Mouse (Mus musculus): ENCODE results near the gene Cldnd2. TPM values are rescaled to one million over a fixed set of nuclear protein-coding genes. Genes with fewer than 3 reads are reported as not detected.

Gene Cldnd2
- total RNA-seq, 2 experiments from 2014 or later, result not detected

DNA sequence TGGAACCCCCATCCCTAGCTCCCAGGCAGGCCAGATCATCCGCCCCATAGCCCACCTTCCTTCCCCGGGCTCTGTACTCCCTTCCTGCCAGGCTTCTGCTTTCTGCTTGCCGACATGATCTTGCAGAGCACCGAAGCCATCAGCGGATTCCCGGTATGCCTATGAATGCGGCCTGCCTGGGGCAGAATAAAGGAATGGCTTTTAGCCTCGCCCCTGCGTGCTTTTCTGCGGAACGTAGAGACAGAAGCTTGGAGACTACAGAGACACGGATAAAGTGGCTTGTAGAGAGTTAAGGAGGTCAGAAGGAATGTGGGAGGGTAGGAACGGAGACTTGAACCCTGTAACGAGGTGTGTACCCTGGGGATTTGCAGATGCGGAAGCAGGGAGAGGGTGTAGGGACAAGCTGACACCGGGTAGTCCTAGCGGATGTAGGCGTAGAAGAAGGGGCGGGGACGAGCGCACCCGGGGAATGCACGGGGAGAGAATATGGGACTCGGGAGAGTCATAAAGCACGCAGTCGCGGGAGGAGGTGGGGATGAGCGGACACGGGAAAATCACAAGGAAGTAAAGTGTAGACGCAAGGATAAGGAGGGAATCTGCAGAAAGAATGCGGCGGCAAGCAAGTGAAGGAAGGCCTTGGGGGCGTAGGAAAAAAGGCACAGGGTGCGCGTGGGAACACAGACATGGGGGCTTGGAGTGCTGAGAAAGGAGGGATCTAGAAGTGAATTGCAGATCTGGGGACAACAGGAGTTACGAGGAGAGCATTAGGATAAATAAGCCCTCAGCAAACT is 2.7 kb downstream of the Cldnd2 start:
- DNase-seq (ENCODE audit: low spot score in 2 of 2), result peak; percentile 63 to 77
- intact Hi-C loops (cut with DNase I), result no loop called here

DNA sequence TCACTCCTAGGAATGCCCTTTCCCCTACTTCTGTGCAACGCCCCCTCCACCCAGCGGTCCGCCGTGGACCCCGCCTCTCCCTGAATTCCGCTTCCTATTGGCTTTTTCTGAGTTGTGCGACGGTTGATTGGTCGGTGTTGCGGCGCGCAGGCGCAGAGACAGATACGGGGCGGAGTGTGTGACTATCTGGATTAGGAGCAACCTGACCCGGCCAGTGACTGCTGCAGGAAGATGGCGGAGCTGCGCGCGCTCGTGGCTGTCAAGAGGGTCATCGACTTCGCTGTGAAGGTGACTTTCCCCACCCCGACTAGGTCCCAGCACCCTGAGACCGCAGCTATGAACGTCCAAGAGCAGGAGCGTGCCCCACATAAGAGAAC is 3.3 kb downstream of the Cldnd2 start, which contains the start of the genes Etfb and Gm45233:
Gene Etfb, plus strand, starts transcription at position 167 of the 377 bp plus-strand sequence.
Gene Gm45233, plus strand, starts transcription at position 212 of the 377 bp plus-strand sequence.
- DNase-seq (ENCODE audit: low spot score in 2 of 2), result peak; percentile 92 to 94
- intact Hi-C loops (cut with DNase I), result no loop called here

DNA sequence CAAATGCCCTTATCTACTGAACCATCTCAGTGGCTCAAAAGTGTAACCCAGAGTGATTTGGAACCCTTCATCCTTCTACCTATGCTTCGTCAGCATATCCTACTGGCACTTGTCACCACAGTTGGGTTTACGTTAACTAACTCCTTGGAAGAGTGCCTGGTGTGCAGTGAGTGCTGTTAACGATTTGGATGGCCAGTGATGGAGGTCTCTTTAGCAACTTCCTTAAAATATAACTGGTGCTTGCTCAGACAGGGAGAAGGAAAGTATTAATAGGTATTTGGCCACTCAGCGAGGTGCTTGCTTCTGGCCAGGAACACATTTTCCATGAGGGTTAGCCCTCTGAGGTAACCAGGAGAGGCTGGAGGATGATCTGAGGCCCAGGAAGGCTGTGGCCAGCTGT is 7.2 kb downstream of the Cldnd2 start:
- intact Hi-C loops (cut with DNase I), result no loop called here
- no peak for DNase-seq (ENCODE audit: low spot score in 2 of 2)

DNA sequence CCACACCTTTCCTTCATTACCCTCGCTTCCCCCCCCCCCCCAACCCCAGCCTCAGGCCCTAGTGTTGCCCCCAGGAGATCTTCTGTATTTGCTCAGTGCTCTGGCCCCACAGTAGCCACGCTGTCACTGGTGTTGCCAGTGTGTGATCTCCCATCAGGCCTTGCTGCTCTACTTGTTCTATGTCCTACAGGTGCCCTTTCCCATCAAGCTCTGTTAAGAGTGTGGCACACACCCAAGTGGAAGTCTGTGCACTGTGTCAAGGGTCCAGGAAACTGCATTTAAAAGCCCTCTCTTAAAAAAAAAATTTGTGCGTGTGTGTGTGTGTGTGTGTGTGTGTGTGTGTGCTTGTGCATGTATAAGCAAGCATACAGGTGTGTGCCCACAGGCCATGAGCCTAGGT is 7.7 kb downstream of the Cldnd2 start:
- intact Hi-C loops (cut with DNase I), result no loop called here
- no peak for DNase-seq (ENCODE audit: low spot score in 2 of 2)

DNA sequence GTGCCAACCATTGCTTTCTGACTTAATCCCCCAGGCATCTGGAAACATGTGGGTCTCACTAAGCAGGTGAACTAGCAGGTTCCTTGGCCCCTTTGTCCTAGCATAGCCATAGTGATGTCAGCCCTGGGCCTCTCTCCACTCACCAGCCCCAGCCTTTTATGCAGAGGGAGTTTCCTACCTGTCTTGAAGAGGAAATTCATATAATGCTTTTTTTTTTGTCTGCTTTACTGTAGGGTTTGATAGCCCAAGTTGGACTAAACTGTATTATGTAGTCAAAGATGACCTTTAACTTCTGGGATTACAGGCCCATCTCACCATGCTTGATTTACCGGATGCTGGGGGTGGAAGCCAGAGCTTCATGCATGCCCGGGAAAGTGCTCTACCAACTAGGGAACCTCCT is 9.2 kb downstream of the Cldnd2 start:
- intact Hi-C loops (cut with DNase I), result no loop called here
- no peak for DNase-seq (ENCODE audit: low spot score in 2 of 2)

DNA sequence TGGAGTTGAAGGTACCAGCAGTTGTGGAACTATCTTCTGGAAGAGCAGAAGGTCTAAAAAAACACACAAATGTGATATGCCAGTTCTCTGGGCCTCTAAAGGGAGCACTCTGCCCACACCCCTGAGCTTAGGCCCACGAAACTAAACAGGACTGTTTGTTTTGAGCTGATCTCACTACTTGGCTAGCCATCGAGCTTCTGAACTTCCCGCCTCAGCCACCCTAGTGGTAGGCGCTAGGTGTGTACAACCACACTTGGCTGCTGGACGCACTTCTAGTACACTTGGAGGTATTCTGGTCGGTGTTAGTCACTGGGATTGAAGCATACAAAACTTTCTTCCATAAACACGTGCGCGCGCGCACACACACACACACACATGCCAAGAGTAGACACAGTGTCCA is 11.1 kb downstream of the Cldnd2 start:
- no peak for DNase-seq (ENCODE audit: low spot score in 2 of 2)
- intact Hi-C loops (cut with DNase I), result no loop called here

DNA sequence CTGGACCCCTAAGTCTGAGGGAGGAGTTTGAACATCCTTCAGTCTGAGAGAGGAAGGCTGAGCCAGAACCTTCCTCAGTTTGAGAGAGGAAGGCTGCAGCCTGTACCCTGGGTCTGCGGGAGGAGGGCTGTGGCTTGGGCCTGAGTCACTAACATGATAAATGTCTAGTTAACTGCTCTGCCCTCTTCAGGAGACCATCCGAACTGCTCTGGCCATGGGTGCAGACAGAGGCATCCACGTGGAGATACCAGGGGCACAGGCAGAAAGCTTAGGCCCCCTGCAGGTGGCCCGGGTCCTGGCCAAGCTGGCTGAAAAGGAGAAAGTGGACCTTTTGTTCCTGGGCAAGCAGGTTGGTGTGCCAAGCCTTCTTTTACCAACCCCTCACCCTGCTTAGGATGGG is 12.0 kb downstream of the Cldnd2 start:
- intact Hi-C loops (cut with DNase I), result no loop called here
- no peak for DNase-seq (ENCODE audit: low spot score in 2 of 2)

DNA sequence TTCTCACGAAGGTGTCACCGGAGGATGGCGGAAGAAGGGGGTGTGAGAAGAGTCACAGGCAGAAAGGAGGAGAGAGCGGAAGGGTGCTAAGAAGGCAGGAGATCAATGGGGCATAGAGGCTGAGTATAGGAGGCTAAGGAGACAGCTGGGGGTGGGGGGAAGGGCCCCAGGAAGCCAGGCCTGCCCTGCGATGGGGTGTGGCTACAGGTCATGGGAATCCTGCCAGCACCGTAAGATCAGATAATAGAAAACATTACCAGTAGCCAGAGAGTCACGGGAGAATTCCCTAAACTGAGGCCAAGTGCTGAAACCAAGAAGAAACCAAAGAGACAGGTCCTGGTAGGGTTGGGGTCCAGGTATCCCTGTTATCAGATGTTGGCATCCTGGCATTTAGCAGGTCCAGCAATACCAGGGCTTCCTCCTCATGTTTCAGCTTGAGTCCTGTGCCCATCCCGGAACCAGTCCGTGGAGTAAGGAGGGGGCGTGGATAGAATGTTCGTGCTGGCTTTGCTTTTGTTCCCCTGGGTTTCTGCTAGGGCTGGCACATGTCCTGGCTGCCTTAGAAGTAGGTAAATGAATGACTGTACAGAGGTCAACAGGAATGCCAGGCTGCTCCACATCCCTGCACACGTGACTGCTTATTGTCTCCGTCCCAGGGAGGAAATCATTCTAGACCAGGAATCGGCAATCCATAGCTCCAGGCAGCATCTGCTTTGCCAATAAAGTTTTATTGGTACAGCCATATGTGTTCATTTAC is 13.2 kb downstream of the Cldnd2 start:
- no peak for DNase-seq (ENCODE audit: low spot score in 2 of 2)
- intact Hi-C loops (cut with DNase I), result no loop called here

DNA sequence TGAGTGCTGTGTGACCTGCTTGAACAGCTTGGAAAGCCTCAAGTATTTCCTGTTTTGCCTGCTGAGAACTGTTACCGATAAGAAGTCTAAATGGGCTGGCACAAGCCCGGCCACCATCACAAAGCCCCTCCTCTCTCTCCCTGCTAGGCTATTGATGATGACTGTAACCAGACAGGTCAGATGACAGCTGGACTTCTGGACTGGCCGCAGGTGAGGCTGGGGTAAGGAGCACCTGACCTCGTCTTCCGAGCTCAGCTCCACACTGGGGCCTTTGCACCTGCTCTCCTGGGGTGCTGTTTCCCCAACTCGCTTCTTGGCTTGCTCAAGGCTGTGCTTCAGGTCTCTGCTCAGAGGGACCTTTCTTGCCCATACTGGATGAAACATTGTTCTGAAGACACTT is 13.8 kb downstream of the Cldnd2 start:
- intact Hi-C loops (cut with DNase I), result no loop called here
- DNase-seq (ENCODE audit: low spot score in 2 of 2), result no peak

DNA sequence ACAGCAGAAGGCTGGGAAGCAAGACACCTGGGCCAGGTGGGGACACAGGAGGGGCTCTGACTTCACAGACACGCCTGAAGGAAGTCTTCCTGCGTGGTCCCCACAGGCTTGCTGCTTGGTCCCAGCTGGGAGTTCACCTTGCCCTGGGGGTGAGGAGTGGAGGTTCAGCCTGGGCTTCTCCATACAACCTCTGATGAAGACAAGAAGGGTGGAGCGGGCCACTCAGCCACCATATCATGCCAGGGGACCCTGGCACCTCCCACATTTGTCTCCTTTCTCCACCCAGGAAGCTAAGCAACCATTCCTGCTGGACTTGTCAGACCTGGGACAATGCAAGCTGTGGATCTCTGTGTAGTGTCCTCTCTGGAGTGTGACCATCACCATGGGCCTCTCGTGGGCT is 22.3 kb downstream of the Cldnd2 start, which contains the start of gene Vsig10l:
Gene Vsig10l, plus strand, starts transcription at position 301 of the 400 bp plus-strand sequence.
- intact Hi-C loops (cut with DNase I), result loop anchor here (10.0 kb wide), 2 partner anchors 122 to 178 kb away; no protein-coding TSS in a partner anchor
- no peak for DNase-seq (ENCODE audit: low spot score in 2 of 2)

DNA sequence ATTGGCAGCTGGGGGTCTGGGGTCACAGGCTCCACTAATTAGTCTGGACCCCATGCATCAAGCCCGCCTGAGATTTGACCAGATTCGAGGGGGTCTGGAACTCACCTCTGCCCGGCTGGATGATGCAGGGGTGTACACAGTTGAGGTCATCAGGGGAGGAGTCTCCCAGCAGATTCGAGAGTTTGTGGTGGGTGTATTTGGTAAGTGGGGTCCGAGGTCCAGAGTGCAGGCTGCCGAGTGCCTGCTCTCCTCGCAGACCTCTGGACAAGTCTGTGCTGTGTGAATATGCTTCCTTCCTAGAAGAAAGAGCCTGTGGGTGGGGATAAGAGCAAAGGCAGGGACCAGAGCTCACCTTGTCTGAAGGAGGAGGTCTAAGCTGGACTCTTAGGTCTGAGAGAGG is 23.4 kb downstream of the Cldnd2 start:
- intact Hi-C loops (cut with DNase I), result loop anchor here (10.0 kb wide), 2 partner anchors 121 to 179 kb away; no protein-coding TSS in a partner anchor
- DNase-seq (ENCODE audit: low spot score in 2 of 2), result no peak

DNA sequence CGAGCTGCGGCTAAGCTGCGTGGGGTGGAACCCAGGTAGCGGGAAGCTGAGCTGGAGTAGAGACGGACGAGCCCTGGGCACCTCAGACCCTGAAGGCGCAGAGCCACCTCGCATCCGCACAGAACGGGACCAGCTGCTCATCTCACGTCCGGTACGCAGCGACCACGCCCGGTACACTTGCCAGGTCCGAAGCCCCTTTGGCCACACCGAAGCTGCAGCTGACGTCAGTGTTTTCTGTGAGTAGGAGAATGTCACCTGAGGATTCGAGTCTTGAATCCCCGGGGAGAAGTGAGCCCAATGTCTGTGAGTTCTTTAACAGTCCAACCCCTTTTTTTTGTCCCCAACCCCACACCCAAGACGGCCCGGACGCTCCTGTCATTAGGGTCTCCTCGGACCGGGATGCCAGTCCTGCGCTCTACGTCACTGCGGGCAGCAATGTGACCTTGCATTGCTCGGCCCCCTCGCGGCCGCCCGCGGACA is 24.3 kb downstream of the Cldnd2 start:
- no peak for DNase-seq (ENCODE audit: low spot score in 2 of 2)
- intact Hi-C loops (cut with DNase I), result loop anchor here (10.0 kb wide), 2 partner anchors 120 to 180 kb away; no protein-coding TSS in a partner anchor

DNA sequence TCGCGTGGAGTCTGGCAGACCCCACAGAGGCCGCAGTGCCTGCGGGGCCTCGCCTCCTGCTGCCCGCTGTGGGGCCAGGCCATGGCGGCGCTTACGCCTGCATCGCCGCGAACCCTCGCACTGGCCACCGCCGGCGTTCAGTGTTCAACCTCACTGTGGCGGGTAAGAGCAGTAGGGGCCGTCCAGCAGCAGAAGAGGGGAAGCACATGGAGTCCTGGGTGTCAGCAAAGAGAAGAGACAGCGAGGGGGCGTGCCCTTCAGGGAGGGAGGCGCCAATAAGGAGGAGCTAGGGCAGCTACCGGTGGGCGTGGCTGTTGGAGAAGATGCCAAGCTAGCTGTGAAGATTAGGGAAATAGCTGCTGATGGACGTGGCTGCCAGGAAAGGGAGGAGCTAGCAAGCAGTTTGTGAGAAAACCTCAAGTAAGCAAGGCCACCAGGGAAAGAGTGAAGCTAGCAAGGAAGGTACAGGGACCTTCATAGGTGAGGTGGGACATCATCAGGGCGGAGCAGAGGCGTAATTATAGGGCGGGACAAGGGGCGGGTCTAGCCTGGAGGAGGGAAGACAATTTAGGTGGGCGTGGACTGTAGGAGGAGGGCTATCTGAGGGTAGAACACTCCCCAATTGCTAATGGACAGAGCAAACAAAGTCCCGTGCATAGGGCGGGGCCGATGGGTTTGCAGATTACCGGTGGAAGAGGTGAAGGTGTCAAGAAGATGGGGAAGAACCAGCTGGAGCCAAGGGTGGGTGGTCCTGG is 24.9 kb downstream of the Cldnd2 start:
- intact Hi-C loops (cut with DNase I), result loop anchor here (10.0 kb wide), 2 partner anchors 119 to 181 kb away; no protein-coding TSS in a partner anchor
- peak; percentile 64 to 73 for DNase-seq (ENCODE audit: low spot score in 2 of 2)

DNA sequence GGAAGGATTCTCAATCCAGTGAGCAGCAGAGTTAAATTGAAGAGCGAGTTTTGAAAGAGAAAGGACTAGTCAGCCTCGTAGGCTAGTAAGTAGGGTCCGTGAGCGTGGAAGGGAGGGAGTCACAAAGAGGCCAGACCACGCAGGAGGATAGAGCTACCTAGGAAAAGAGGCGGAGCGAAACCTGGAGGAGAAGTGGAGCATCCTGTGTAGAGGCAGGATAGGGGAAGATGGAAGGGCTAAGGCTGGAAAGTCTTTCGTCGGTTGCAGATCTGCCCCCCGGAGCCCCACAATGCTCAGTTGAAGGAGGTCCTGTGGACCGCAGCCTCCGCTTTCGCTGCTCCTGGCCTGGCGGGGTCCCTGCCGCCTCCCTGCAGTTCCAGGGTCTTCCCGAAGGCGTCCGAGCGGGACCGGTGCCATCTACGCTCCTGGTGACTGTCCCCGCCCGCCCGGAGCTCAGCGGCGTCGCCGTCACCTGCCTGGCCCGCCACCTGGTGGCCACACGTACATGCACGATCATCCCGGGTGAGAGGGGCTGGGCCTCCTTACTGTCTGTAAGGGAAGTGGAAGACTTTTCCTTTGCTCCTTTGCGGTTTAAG is 25.6 kb downstream of the Cldnd2 start:
- intact Hi-C loops (cut with DNase I), result loop anchor here (10.0 kb wide), 2 partner anchors 119 to 181 kb away; no protein-coding TSS in a partner anchor
- peak; percentile 69 to 76 for DNase-seq (ENCODE audit: low spot score in 2 of 2)

DNA sequence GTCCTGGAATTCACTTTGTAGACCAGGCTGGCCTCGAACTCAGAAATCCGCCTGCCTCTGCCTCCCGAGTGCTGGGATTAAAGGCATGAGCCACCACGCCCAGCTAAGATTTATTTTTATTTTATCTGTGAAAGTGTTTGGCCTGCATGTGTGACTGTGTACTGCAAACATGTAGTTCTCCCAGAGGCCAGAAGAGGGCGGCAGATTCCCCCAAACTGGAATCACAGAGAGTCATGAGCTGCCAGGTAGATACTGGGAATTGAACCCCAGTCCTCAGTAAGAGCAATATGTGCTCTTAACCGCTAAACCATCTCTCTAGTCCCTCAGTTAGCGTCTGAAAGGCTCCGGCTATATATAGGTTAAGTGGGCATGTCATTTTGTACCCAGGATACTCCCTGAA is 29.8 kb downstream of the Cldnd2 start:
- DNase-seq (ENCODE audit: low spot score in 2 of 2), result no peak
- intact Hi-C loops (cut with DNase I), result no loop called here

DNA sequence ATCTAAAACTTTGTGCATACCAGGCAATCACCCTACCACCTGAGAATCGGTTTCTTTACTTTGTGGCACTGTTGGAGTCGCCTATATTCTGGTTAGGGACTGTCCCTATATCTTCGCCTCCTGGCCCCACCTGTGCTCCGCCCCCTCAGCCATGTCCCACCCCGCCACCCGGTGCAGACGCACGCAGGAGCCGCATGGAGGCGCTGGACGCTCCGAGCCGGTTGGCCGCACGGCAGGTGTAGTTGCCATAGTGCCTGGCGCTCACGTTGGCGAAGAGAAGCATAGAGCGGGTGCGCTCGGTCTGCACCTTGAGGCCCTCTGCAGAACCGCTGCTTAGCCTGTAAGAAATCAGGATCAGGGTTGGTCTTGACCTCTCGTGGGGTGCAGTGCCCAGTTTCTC is 35.1 kb downstream of the Cldnd2 start:
- intact Hi-C loops (cut with DNase I), result no loop called here
- no peak for DNase-seq (ENCODE audit: low spot score in 2 of 2)

DNA sequence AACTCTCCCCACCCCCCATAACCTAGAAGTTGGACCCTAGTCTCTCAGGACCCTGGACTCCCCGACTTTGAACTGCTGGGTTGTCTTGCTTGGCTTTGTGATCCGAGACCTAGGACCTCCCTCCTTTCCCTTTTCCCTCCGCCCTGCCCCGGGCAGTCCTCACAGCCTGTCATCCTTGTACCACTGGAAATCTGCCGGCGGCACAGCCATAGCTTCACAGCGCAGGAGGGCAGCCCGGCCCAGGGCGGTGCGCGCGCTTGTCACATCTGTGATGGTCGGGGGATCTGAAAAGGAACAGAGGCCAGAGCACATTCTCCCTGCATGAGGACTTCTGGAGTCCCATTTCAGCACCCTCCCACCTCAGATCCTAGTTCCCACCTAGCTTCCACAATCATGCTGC is 35.8 kb downstream of the Cldnd2 start:
- intact Hi-C loops (cut with DNase I), result no loop called here

DNA sequence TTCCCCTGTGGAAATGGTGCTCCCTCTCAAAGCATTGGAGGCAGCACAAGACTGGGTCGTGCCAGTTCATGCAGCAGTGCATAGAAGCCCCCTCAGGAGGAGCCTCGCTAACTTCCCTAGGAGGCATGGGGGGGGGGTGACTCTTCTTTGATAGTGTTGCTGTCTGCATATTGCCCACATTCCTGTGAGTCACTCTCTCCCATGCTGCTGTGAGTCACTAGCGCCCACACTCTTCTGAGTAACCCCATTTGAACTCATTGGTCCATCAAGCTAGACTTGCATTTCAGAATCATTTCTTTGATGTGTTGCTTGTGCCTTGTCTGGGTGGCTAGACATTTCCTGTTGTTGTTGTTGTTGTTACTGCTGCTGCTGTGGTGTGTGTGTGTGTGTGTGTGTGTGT is 40.6 kb downstream of the Cldnd2 start:
- DNase-seq (ENCODE audit: low spot score in 2 of 2), result peak; percentile 54 to 66
- intact Hi-C loops (cut with DNase I), result loop anchor here (10.0 kb wide), 1 partner anchor 166 kb away; the partner anchor contains the start of gene Zfp715

More for the DNA sequence above, 35.8 kb downstream of the Cldnd2 start:
- no peak for DNase-seq (ENCODE audit: low spot score in 2 of 2)

DNA sequence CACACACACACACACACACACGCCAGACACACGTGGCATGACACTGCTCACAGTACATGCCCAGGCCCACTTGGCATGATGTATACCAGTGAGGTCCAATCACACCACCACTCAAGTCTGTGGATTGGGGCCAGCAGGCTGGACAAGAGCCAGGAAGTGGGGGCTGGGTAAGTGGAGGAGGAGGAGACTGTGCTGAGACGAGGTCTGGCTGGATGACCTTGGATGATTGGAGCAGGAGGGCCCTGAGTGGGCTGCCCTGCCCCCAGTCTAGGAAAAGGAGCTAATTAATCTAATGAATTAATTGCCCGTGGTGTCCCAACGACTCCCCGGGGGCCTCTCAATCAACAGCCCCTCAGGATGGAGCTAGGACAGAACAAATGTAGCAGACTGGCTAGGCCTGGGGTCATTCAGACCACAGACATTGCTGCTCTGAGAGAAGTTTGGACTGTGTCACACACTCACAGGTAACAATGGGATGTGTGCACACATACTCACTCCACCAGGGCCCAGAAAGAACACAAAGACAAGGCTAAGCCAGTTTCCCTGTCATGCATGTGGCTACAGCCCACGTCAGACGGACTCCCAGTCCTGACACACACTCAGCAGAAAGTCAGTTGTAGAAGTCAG is 41.6 kb downstream of the Cldnd2 start:
- intact Hi-C loops (cut with DNase I), result loop anchor here (10.0 kb wide), 1 partner anchor 167 kb away; the partner anchor contains the start of gene Zfp715
- no peak for DNase-seq (ENCODE audit: low spot score in 2 of 2)

Measured in left cerebral cortex, postnatal 36 days (tissue).